Mouse (Mus musculus) heart, postnatal 4 days (tissue): Measurements from ENCODE around the gene Mettl21c. TPM values are rescaled to one million over a fixed set of nuclear protein-coding genes. Genes with fewer than 3 reads are reported as not detected.

Source experiments
- total RNA-seq, 2 experiments: library from RNA; stranded (reverse); gene quantifications; 2 replicates each; pipeline ENCODE4 v1.2.3; 2021

Mettl21c gene
- total RNA-seq, 2 experiments from 2014 or later = not detected

Other genes starting within 250 kb of the Mettl21c start
- 10 to 100 TPM; 15.7 to 18.9 TPM for gene Uxs1, start 192.2 kb downstream of the Mettl21c start, total RNA-seq
- 10 to 100 TPM; 49.4 to 51.6 TPM for gene Tpp2, start 86.4 kb downstream of the Mettl21c start, total RNA-seq
- gene Gm8251, start 41.9 kb upstream of the Mettl21c start, total RNA-seq = under 1 TPM in 1 of 2 experiments, not detected in 1; 0.05 TPM
- gene Tex30, start 82.4 kb upstream of the Mettl21c start, total RNA-seq = 10 to 100 TPM; 17.2 to 20.7 TPM
- 10 to 100 TPM; 26.7 to 28.9 TPM for gene Kdelc1, start 98.8 kb upstream of the Mettl21c start, total RNA-seq
- gene Bivm, start 98.9 kb upstream of the Mettl21c start, total RNA-seq = 10 to 100 TPM; 11.3 to 13.8 TPM
- gene Ercc5, start 127.7 kb upstream of the Mettl21c start, total RNA-seq = 10 to 100 TPM; 16.9 to 20.1 TPM
- gene Mettl21e, start 198.9 kb upstream of the Mettl21c start, total RNA-seq = not detected